Mouse (Mus musculus): ENCODE measurements around the gene 9230102O04Rik.

9230102O04Rik gene

DNA sequence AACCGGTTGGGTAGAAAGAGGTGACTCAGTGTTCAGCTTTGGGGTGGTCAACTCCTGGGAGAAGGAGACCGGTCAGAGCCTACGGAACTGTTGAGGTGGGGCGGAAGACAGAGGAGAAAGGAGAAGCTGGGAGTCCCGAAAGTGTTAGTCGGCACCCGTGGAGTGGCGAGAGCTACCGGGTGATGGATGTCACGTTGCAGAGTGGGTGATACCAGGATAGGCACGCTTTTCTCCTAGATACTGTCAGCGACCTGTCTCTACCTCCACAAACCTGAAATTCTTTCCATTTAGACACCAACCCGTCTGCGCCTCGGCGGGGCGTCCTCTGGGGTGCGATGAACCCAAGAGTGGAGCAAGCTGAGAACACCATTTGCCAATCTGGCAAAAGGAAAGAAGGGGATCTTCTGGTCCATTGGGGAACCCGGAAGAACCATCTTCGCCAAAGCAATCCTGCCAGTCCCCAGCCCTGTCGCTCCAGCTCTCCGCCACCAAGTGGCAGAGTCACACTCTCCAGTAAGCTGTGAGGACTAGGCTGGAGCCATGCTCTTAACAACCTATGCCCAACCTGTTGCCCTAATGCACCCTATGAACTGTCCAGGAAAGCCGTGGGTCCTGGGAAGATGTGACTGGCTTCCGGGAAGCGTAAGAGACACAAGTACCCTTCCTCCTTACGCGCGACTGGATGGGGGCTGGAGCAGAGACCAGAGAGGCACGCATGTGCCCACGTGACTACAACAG is at the start of gene 9230102O04Rik:
9230102O04Rik (minus strand) TSS at position 628 of the 738 bp plus-strand sequence.
- in situ Hi-C loops (cut with MboI), result no loop called here

DNA sequence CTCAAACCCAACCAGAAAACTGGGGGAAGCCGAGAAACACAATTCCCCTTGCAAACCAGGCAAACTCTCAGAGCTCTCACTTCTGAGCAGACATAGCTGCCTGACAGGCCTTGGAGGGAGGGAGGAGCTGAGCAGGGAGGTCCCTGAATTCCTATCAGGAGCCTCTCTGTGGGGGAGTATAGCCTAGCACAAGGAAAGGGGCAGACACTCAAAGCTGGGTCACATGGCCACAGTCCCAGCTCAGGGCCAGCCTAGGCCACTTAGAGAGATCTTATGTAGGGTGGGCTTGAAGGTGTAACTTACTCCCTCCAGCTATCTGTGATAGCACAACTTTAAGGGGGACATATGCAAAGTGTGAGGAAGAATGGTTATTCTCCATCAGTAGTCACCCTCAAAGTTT is 46.6 kb upstream of the 9230102O04Rik start:
- in situ Hi-C loops (cut with MboI), result no loop called here

DNA sequence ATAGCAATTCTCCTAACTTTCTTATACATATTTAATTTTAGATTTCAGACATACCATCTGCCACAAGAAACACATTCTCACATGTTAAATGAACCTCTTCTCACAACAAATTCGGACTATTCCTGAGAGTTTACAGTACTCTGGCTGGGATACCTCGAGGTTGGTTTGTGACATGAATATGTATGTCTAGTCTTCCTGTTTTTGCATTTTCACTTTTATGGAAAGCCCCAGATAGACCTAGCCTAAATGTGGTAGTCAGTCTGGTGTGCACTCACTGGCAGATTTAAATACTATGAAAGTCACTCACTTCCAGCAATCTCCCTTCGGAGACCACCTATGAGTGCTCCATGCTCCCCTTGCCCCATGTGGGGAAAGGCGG is 37.6 kb upstream of the 9230102O04Rik start:
- in situ Hi-C loops (cut with MboI), result no loop called here

DNA sequence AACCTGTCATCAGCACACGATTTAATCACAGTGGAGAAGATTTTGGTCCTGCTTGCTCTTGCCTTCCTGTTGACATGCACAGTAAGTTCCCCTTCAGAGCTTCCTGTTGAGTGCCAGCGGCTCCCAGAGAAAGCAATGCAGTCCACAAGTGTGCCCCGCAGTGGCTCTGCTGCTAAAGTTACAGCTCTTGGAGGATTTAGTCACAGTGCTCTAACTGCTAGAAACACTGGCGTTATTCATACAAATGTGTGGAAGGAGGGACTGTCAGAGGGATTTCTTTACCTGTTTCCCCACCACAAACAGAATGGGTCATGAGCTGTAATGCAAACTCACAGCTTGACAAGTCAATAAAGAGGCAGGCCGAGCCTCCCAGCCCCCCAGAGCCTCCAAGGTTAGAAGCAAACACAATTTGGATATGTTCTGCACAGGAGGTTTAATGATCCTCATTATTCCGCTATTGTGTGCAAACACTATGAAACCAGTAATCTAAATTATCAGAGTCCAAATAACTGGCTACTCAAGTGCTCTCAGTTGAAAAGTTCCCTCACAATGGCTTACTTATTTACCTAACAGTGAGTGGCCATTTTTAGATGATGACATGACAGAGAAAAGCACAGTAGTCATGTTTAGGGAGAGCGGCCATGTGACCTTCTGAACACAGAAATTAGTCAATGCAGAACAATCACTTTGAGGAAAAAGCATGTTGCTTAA is 37.0 kb upstream of the 9230102O04Rik start:
- in situ Hi-C loops (cut with MboI), result no loop called here

DNA sequence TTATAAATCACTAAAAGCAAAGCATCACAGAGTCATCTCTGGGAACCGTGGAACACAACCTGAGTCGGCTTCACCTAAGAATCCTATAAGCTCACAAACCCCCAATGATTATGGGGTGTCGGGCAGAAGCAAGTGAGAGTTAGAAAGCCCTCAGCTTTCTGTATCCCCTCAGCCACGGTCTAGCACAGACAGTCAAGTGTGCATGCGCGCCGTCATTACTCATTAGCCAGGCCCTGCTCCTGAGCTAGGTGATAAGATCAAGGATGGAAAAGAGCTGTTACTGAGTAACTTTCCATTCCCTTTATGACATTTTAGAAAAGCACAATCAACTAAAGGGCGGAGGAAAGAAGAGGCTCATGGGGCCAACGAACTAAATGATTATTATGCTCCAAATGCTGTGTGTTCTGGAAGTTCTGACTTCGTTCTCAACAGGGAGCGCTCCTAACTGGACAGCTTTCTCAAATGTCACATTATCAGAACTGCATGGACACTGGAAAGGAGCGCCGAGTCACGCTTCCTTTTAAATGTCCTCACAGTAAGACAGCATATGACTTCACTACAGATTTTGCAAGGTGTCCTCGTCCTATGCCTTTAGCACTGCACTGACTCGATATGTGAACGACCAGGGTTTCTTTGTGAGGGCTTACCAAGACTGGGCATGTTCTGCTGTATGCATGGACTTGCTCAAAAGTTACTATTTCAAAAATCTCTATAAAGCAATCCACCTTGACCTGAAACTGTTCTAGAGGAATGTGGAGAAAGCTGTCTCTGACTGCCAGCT is 29.5 kb upstream of the 9230102O04Rik start:
- in situ Hi-C loops (cut with MboI), result no loop called here

DNA sequence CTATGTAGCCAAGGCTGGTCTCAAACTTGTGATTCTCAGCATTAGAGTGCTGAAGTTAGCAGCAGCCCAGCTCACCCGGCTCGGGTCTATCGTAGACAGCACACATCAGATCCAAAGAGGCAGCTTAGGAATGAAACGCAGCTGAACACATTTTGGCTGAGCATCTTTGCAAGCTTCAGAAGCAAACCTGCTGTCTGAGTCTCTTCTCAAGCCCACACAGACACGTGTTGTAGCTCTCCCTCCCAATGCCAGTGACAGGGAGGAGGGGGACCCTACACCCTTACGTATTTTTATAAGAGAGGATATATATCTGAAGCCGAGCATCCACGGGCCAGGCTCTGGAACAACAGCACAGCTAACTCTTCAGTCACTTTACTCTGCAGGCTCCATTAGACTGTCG is 28.3 kb upstream of the 9230102O04Rik start:
- in situ Hi-C loops (cut with MboI), result no loop called here

DNA sequence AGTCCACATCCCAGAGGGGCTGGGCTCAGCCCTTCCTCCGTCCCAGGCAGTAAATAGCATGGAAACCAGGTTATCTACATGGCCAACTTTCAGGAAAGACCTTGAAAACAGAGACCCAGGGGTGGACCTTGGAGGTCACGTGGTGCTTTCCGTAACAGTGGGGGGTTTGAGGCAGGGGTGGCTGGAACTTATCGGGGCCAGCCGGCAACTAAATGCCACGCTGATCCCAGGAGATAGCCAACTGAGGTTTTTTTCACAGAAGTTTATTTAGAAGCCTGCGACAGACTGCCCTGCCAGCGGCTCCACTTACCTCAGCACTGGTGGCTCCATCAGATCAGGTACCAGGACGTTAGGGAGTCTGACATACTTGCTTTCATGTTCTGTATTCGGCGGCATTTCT is 16.7 kb upstream of the 9230102O04Rik start:
- in situ Hi-C loops (cut with MboI), result no loop called here

DNA sequence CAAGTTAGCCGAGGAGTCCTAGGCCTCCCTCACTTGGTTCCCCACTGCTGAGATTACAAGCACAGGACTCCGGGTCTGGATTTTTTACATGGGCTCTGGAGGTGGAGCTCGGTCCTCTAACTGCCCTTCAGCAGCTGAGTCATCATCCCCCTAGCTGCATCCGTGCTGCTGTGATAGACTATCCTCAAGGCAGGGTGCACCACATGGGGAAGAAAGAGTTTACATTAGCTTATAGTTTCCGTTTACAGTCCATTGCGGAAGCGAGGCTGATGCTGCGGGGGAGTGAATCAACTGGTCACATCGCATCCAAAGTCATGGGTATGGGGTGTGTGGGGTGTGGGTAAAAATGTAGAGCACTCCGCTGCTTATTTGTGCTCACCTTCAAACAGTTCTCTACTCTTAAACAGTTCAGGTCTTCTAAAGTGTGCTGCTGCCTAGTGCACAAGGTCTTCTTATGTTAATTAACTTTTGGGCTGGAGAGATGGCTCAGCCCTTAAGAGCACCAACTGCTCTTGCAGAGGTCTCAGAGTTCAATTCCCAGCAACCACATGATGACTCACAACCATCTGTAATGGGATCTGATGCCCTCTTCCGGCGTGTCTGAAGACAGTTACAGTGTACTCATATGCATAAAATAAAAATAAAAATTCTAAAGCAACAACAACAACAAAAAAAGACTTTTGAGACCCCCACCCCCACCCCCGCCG is 14.7 kb upstream of the 9230102O04Rik start:
- in situ Hi-C loops (cut with MboI), result no loop called here

DNA sequence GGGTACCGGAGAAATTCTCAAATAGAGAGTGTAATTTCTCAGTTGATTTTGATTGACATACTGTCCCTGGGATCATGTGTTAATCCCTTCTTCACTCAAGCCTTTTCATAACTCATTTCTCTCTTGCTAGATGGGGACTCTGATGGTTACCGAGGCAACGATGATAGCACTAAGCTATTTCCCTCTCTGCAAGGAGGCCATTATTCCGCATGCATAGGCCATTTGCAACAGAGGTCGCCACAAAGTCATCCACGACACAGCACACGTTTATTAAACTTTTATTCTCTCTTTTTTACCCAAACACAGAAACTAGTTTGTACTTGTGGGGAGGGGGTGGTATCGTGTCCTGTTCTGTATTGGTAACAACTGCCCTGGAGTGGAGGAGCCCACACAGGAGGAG is 8.5 kb upstream of the 9230102O04Rik start:
- in situ Hi-C loops (cut with MboI), result no loop called here

DNA sequence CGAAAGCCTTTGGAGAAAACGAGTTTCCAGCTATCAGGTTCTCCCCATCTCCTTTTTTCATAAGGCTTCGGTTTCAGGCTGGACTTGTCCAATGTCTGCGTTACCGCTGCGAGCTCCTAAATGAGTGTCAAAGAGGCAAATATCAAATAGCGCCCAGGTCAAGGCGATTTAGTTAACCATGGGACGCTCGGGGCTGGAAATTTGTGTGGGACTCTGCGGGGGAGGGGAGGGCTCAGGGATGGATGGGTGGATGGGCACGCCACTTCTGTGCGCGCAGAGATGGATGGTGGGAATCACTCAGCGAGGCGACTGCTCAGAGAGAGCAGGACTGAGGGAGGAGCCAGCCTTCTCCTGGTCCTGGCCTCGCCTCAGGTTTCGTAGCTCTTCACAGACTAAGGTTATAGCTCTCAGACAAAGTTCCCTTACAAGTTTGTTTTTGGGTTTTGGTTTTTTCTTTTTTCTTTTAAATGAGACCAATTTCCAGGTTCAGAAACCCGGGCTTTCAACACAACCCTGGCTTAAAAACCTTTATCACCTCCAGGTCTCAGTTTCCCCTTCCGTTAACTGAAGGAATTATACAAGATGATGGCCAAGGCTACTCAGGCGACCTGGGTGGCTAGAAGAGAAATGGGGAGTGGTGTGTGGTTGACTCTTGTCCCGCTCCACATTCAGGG is 6.9 kb upstream of the 9230102O04Rik start:
- in situ Hi-C loops (cut with MboI), result no loop called here

DNA sequence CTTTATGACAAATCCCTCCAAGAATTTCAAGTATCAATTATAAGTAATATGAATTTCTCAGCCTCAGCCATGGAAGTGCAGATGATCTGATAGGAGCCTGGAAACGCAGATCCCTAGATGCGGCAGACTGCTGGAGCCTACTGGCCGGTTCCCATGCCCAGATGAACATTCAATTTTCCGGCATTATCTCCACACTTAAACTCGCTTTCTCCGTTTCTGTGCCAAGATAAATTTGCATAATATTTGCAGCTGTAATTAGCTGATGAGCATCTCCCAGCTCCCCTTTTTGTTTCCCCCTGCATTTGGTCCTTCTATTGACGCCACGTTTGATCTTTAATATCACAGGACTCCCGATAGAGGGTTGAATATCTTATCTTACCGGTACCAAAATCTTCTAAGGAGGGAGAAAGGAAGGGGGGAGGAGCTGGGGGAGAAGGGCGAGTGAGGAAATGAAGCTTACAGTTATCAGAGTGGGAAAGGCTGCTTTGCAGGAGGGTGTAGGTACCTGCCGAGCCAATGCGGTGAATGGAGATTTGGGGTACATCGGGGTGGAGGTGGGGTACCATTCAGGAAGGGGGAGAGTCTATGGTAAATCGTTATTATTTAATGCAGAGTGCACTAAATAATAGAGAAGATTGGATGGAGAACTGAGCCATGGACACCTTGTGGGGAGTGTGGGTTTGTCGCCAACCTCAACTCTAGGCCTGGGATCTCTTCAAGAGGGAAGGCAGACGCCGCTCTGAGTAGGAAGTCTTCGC is 5.7 kb upstream of the 9230102O04Rik start:
- in situ Hi-C loops (cut with MboI), result no loop called here

DNA sequence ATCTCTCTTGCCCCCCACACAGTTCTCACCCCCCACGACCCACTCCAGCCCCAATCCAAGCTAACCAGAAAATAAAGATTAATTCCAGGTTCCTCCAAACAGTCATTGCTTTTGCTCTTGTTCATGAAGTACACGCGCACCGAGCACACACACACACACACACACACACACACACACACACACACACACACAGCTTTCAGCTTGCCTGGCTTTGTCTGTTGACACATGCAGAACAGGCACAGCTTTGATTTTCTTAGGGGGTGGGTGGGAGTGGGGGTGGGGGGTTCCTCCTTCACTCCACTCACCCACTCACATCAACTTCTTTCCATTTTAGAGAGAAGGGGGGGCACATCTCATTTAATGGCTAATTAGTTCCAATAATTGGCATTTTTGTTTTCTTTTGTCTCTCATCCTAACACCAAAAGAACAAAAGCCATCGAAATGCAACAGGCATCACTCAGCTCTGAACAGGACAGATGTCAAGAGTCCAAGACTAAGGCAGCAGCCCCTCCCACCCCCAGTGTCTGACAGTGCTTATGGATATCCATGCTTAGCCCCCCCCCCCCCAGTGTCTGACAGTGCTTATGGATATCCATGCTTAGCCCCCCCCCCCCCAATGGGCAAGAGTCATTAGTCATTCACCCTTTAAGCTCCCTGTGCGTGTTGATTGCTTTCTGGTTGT is 4.1 kb upstream of the 9230102O04Rik start:
- in situ Hi-C loops (cut with MboI), result no loop called here

DNA sequence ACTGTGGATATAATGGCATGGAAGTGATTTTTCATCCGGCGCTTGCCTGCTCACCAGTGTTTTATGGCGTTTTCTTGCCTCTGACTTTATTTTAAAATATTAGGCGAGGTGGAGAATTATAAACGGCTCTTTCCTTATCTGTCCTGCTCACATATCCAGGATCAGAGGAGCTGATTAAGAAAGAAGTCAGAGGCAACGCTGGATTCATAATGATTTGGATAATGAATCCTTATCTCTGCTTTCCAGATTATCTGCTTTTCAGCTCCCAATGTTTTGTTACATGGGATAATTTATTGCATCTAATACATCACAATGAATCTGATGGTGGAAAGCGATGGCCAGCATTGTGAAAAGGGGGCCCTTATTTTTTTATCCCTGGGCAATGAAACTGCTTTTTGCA is 3.2 kb upstream of the 9230102O04Rik start:
- in situ Hi-C loops (cut with MboI), result no loop called here

DNA sequence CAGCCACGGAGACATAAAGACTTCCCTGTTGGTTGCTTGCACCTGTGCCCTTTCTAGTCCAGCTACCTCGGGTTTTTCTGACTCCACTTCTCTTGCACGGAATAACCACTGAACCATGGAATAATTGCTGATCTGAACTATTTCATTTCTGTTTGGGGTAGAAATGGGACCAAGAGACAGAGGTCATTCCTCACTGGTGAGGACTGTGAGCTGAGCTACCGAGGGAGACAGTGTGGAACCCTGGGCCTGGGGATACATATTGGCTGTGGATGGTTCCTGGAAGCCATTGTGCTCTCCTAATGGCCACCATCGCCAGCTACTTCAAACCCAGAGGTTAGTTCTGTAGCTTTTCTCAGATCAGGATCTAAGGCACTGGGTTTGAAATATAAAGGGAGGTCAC is 1.6 kb upstream of the 9230102O04Rik start:
- in situ Hi-C loops (cut with MboI), result no loop called here

DNA sequence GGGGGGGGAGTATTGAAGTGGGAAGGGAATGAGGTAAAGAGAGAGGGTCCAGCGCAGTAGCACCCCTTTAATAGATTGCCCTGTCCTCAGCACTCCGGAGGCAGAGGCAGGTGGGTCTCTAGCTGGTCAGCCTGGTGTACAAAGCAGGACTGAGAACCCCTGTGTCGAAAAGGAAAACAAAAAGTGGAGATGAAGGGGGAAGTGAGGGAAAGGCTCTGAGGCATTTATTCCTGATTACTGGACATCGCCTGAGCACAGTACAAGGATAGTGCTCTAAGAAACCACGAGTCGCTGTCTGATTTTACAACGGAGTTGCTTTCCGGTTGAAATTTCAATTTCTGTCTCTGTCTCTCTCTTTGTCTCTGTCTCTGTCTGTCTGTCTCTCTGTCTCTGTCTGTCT is 911 bp upstream of the 9230102O04Rik start:
- in situ Hi-C loops (cut with MboI), result no loop called here

DNA sequence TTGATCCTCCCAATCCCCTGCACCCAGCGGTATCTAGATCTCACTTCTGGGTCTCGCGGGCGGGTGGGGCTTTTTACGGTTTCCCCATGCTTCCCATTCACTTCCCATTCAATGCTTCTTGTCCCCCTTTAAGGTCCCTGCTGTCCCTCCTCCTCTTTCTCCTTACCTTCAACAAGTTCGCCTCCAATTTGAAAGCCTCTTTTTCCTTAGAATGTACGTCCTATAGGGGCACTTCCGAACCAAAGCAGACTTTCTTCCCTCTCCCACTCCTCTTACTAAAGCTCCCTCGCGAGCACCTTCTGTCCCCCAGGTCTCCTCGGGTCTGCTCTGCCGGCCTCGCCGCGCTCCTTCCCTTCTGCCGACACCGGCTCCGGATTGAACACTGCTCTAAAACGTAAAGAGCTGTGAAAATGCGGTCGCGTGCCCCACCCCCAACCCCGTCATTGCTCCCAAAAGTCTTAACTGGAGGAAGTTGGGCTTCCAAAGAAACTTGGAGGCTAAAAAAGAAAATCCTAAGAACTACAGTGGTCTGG is 377 bp upstream of the 9230102O04Rik start, which contains the start of gene Gata3:
Gata3 (minus strand) TSS at position 384 of the 533 bp plus-strand sequence.
- in situ Hi-C loops (cut with MboI), result no loop called here

DNA sequence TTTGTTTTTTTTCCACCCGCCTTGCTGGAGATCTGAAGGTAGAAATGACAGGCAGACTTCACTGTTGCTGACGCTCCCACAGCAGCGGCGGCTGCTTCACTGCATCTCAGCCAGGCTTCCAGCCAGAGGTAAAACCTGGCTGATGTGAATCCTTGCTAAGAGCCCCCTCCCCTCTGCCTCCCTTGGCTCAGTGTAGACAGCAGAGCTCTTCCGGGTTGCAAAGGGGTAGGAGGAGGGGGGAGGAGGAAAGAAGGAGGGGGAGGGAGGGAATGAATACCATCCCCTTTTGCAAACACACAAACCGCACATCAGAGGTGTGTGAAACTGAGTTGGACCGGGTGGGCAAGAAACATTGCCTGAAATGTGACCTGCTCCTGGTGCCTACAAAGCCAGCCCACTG is 1.7 kb downstream of the 9230102O04Rik start:
- in situ Hi-C loops (cut with MboI), result no loop called here

DNA sequence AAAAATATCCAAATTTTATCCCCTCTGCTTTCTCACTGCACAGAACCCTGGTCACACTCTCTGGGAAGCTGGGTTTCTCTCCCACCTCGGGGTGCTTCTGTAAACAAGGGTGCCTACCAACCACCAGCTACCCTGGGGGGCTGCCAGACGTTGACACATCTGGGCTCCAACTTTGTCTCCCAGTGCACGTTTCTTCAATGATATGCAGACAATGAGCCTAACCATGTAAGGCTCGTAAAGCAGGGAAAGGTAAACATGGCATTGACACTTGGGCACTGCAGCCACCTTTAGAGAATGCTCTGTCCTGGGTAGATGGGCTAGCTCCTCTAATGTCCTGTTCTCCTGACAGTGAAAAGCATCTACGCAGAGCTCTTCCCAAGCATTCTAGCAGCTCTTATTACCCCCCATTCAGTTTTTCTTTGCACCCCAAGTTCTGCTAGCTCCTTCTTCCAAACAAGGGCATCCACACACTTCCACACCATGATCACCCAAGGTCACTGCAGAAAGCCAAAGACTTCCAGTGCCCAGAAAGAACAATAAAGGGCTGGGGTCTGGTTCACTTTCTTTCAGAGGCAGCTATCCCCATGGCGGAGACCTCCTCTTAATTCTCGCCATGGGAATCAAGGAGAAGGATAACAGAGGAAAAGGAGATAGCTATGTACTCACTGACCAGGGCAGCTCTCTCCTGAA is 2.3 kb downstream of the 9230102O04Rik start:
- in situ Hi-C loops (cut with MboI), result no loop called here

DNA sequence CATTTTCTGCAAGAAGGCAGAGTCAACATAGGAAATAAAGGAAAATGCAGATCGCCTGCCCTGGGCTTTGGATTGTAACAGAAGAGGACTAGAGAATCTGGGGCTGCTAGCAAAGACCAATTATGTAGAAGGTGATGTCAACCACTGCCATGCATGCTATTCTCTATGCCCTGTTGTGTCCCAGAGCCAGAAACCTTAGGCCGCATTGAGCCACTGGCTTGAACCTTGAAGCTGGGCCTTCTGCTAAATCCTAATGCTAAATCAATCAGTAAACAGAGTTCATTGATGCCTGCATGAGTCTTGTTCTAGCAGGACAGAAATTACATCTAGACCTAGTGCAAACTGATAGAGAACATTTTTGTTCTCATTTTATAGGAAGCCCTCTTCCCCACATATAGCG is 3.3 kb downstream of the 9230102O04Rik start:
- in situ Hi-C loops (cut with MboI), result no loop called here
